Mouse (Mus musculus): Measurements from ENCODE around the gene Bcl7a. TPM values are rescaled to one million over a fixed set of nuclear protein-coding genes. Genes with fewer than 3 reads are reported as not detected.

The Bcl7a gene
- polyA plus RNA-seq, 1 experiment from 2014 or later, result 80.6 TPM

DNA sequence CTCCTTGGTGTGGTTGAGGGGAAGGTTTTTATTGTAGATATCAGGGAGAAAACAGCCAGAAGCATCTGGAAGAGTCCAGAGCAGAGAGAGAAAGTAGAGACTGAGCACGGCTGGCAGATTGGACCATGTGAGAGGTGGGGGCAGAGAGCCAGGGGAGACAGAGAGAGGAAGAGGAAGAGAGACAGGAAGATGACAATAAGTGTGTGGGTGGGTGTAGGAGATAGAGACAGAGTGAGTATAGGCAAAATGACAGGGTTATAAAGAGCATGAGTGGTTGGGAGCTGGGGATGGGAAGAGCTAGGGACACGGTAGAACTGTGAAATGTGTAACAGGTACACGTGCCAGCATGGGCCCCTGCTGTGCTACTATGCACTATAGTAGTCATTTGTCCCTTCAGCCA, 44.8 kb downstream of the Bcl7a start:
- Histone ChIP-seq H3K4me3 (no peak overlapping the region), H3K4me1 (peaks cover 7% of the 10 kb centered on the region), H3K36me3 (no peaks in the 10 kb centered on the region), H3K4me2 (replicated peaks) (no peak overlapping the region), H3K9ac (replicated peaks) (no peak overlapping the region), H3K9me3 (no peaks in the 10 kb centered on the region), H3K27ac (replicated peaks) (no peak overlapping the region), H3K27me3 (no peaks in the 10 kb centered on the region)
- 17% methylated on average over 3 of the region's 3 CpGs for WGBS
- ATAC-seq (replicated peaks), result no peak

- H3K36me3 ChIP-seq, result no peaks in the 10 kb centered on the region
- no peak for ATAC-seq (replicated peaks)
- peak overlapping the region; percentile 42 for H3K4me3 ChIP-seq
- H3K9me3 ChIP-seq, result no peaks in the 10 kb centered on the region
- no peak overlapping the region for H3K27ac ChIP-seq (replicated peaks)
- H3K4me1 ChIP-seq, result peaks cover 16% of the 10 kb centered on the region
- 1% methylated on average over 17 of the region's 17 CpGs for WGBS
- peak overlapping the region; percentile 68 for H3K4me2 ChIP-seq (replicated peaks)
- H3K9ac ChIP-seq (replicated peaks), result peak overlapping the region; percentile 35
- no peaks in the 10 kb centered on the region for H3K27me3 ChIP-seq
These were observed 47.2 kb downstream of the Bcl7a start for GRCm38 (mm10) chr5:123390536-123391441.

DNA sequence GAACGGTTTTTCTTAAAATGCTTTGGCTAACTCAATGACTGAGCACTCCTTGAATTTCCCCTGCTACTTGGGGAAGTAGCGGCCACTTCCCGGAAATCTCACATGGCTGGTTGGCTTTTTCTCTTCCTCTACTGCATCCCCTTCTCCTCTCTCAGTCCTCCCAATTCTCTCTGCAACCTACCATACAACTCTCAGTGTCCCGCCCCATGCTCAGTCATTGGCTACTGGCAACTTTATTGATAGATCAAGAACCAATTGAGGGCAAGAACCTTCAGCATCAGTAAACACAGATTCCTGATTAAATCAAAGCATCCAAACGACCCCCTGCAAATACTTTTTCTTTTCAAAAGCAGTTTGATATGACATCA, 47.8 kb downstream of the Bcl7a start:
- Histone ChIP-seq H3K4me3 (peak overlapping the region; percentile 42), H3K27ac (replicated peaks) (no peak overlapping the region), H3K4me2 (replicated peaks) (peak overlapping the region; percentile 68), H3K4me1 (peaks cover 23% of the 10 kb centered on the region), H3K27me3 (no peaks in the 10 kb centered on the region), H3K9me3 (no peaks in the 10 kb centered on the region), H3K9ac (replicated peaks) (peak overlapping the region; percentile 35), H3K36me3 (no peaks in the 10 kb centered on the region)
- peak; percentile 62; the same call in 1 of the 2 replicates for ATAC-seq (replicated peaks)
- WGBS, result 4% methylated on average over 5 of the region's 5 CpGs

DNA sequence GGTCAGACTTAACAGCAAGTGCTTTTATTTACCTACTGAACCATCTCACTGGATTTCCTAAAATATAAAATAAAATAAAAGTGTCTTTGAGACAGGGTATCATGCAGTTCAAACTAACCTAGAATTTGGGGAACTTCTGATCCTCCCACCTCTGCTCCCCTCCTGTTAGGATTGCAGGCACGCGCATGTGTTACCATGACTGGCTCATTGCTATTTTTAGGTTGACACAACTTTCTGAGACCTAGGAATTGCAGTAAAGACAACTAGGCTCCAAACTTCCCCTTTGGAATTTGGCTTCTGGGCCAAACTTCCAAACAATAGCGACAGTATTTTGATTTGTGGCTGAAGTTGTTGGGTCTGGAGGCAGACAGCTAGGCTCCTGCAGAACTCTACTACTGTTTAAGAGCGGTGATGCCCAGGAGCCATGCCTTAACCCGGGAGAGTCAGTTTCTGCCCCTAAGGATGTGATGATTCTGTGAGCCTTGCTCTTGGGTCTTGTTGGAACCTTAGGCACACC, 50.2 kb downstream of the Bcl7a start:
- Histone ChIP-seq H3K4me1 (peaks cover 45% of the 10 kb centered on the region), H3K36me3 (no peaks in the 10 kb centered on the region), H3K27ac (replicated peaks) (peak overlapping the region; percentile 88), H3K4me3 (peak overlapping the region; percentile 87), H3K27me3 (no peaks in the 10 kb centered on the region), H3K4me2 (replicated peaks) (peak overlapping the region; percentile 68), H3K9me3 (no peaks in the 10 kb centered on the region), H3K9ac (replicated peaks) (peak overlapping the region; percentile 93; the same call in 1 of the 2 replicates)
- 26% methylated on average over 5 of the region's 5 CpGs for WGBS
- ATAC-seq (replicated peaks), result no peak; the same call in 1 of the 2 replicates

- peaks cover 46% of the 10 kb centered on the region for H3K4me1 ChIP-seq
- no peaks in the 10 kb centered on the region for H3K36me3 ChIP-seq
- under 1% methylated on average over 47 of the region's 50 CpGs for WGBS
- H3K9ac ChIP-seq (replicated peaks), result peak within 1 kb of the TSS; percentile 93
- peak; percentile 95 for ATAC-seq (replicated peaks)
- H3K4me2 ChIP-seq (replicated peaks), result peak within 1 kb of the TSS; percentile 68
- no peaks in the 10 kb centered on the region for H3K9me3 ChIP-seq
- peak within 1 kb of the TSS; percentile 87 for H3K4me3 ChIP-seq
- H3K27me3 ChIP-seq, result no peaks in the 10 kb centered on the region
- H3K27ac ChIP-seq (replicated peaks), result peak within 1 kb of the TSS; percentile 88
These were observed 50.8 kb downstream of the Bcl7a start, which contains the start of gene Mlxip for GRCm38 (mm10) chr5:123394303-123394956. Gene Mlxip (plus strand): TSS chr5:123394798.

- H3K27me3 ChIP-seq, result no peaks in the 10 kb centered on the region
- H3K36me3 ChIP-seq, result no peaks in the 10 kb centered on the region
- peak overlapping the region; percentile 87 for H3K4me3 ChIP-seq
- WGBS, result under 1% methylated on average over 62 of the region's 65 CpGs
- H3K4me1 ChIP-seq, result peaks cover 46% of the 10 kb centered on the region
- H3K27ac ChIP-seq (replicated peaks), result peak overlapping the region; percentile 88
- H3K9me3 ChIP-seq, result no peaks in the 10 kb centered on the region
- H3K9ac ChIP-seq (replicated peaks), result peak overlapping the region; percentile 93
- ATAC-seq (replicated peaks), result peak; percentile 44; the same call in 1 of the 2 replicates
- peak overlapping the region; percentile 68 for H3K4me2 ChIP-seq (replicated peaks)
These were observed 51.6 kb downstream of the Bcl7a start for GRCm38 (mm10) chr5:123394957-123395881.

GRCm38 (mm10) chr5:123396901-123397464, 53.3 kb downstream of the Bcl7a start:
- H3K4me2 ChIP-seq (replicated peaks), result peak overlapping the region; percentile 68
- ATAC-seq (replicated peaks), result no peak
- WGBS, result 49% methylated on average over 8 of the region's 8 CpGs
- no peaks in the 10 kb centered on the region for H3K27me3 ChIP-seq
- peaks cover 42% of the 10 kb centered on the region for H3K4me1 ChIP-seq
- H3K9ac ChIP-seq (replicated peaks), result peak overlapping the region; percentile 22; the same call in 1 of the 2 replicates
- H3K36me3 ChIP-seq, result no peaks in the 10 kb centered on the region
- H3K9me3 ChIP-seq, result no peaks in the 10 kb centered on the region
- H3K4me3 ChIP-seq, result peak overlapping the region; percentile 87
- no peak overlapping the region for H3K27ac ChIP-seq (replicated peaks)

DNA sequence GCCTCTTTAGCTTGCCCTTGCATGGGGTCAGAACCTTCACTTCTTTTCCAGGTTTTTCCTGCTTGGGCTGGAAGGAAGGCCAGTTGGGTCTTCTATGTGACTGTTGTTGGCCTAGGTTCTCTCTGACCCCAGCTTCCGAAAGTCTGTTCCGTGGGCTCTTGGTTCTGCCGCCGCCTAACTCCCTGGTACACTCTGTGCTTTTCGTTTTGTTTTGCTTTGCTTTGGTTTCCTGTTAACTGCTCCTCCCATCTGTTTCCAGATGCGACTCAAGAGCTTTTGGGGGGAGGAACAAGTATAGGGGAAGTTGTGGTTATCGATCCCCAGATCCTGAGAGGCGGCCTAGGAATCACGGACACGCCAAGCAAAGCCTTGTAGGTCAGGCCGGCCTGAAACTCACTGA, 54.2 kb downstream of the Bcl7a start:
- Histone ChIP-seq H3K4me1 (peaks cover 42% of the 10 kb centered on the region), H3K4me3 (peak overlapping the region; percentile 87), H3K36me3 (no peaks in the 10 kb centered on the region), H3K4me2 (replicated peaks) (peak overlapping the region; percentile 68), H3K27ac (replicated peaks) (no peak overlapping the region), H3K27me3 (no peaks in the 10 kb centered on the region), H3K9me3 (no peaks in the 10 kb centered on the region), H3K9ac (replicated peaks) (peak overlapping the region; percentile 22; the same call in 1 of the 2 replicates)
- ATAC-seq (replicated peaks), result no peak
- 86% methylated on average over 11 of the region's 11 CpGs for WGBS

- peaks cover 39% of the 10 kb centered on the region for H3K4me1 ChIP-seq
- H3K9me3 ChIP-seq, result no peaks in the 10 kb centered on the region
- no peak for ATAC-seq (replicated peaks)
- H3K4me3 ChIP-seq, result no peak overlapping the region
- 94% methylated on average over 4 of the region's 4 CpGs for WGBS
- H3K27me3 ChIP-seq, result no peaks in the 10 kb centered on the region
- no peaks in the 10 kb centered on the region for H3K36me3 ChIP-seq
- H3K9ac ChIP-seq (replicated peaks), result no peak overlapping the region
- H3K27ac ChIP-seq (replicated peaks), result no peak overlapping the region
- no peak overlapping the region for H3K4me2 ChIP-seq (replicated peaks)
These were observed 55.3 kb downstream of the Bcl7a start for GRCm38 (mm10) chr5:123398856-123399498.

GRCm38 (mm10) chr5:123404480-123404879, 60.8 kb downstream of the Bcl7a start:
- H3K9me3 ChIP-seq, result no peaks in the 10 kb centered on the region
- H3K4me1 ChIP-seq, result 0 out of 2 replicates have a peak, but pooled peaks cover 7% of the 10 kb centered on the region
- 97% methylated on average over 3 of the region's 3 CpGs for WGBS
- H3K27me3 ChIP-seq, result no peaks in the 10 kb centered on the region
- no peak overlapping the region for H3K9ac ChIP-seq (replicated peaks)
- no peak overlapping the region for H3K27ac ChIP-seq (replicated peaks)
- no peak for ATAC-seq (replicated peaks)
- no peaks in the 10 kb centered on the region for H3K36me3 ChIP-seq
- H3K4me2 ChIP-seq (replicated peaks), result no peak overlapping the region
- H3K4me3 ChIP-seq, result no peak overlapping the region

Measured in forebrain, embryonic 15.5 days (tissue).